Mouse (Mus musculus) mature B cell (primary cell): ENCODE measurements around the gene Gse1.

ENCODE experiments used
- in situ Hi-C: fragments of 300-500 bp; cut with MboI; formaldehyde crosslinking; loops from 2 replicates; pipeline ENCODE4 v1.14.3; 2019

Gse1 gene

DNA sequence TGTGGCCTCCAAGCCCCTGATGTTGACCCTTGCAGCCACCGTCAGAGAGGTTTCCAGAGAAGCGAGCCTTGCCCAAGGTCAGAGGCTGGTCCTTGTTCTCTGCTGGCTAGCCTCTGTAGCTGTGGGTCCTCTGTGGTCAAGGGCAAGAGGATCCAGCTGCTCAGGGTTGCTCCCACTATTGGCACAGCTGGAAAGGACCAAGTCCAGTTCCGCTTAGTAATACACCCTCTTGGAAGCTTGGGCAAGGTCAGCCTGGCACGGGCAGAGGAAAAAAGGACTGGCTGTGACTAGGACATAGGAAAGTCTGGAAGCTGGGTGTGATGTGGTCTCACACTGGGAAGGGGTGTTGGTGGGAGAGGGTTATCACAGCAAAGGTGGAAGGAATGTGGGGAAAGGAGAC is 220.9 kb downstream of the Gse1 start:
- in situ Hi-C loops, result no loop called here

DNA sequence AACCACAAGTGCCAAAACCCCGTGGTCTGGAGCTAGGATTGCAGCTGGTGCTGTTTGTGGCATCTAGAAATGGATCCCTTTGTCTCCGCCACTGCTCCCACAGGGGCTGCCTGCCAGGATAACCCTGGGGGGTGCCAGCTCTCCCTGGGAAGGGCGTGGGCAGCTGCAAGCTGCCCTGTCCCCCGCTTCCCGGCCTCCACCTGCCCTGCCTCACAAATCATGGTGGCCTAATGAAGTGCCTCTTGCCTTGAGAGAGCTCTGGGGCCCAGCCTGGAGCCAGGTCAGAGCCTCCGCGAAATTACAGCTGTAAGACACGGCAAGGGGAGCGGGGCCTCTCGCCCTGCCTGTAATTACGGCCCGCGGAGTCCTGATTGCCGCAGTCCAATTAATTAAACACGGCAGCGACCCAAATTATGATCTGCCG is 221.4 kb downstream of the Gse1 start:
- in situ Hi-C loops, result no loop called here

DNA sequence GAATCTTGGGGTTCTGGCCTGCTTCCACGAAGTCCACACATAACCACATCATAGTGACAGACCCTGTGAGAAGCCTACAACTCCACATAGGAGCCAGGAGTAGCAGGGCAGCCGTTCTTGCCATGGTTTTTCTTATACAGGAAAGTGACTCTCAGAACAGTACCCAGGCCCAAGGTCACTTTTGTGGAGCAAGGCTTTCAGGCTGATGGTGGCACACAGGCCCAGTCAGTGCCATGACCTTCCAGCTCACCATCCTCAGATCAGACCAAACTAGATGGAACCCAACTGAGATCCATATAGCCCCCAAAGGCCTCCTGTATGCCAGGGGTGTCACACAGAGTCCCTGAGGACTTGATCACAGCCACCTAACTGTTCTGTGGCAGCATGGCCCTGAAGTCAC is 223.9 kb downstream of the Gse1 start:
- in situ Hi-C loops, result no loop called here

DNA sequence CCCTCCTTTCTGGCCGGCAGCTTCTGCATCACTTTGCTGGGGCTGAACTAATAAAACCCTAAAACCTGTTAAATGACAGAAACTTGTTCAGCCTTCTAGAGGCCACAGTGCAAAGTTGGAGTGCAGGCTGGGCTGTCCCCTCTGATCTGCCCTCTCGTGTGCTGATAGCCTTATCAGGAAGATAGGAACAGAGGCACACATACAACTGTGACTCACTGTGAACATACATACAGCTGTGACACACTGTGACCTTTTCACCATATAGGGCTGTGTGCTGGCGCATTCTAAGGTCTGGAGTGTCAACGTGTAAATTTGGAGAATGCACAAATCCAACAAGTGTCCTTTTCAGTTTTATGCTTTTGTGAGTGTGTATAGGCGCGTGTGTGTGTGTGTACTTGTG is 226.1 kb downstream of the Gse1 start:
- in situ Hi-C loops, result no loop called here

DNA sequence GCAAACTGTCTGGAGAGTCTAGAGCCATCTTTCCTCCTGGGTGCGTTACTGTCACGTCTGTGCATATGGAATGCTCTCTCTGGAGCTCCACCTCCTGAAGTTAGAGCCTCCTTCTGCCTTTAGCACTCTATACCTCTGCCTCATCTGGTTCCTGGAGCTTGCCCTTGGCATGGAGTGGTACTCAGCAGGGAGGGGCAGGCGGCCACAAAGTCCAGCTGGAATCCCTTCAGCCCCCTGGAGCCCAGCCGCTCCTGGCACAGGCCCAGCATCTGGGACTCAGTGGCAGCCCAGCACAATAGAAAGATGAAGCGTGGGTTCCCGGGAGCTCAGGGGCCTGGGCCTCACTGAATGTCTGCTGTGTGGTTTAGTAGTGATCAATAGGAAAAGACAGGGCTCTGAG is 232.1 kb downstream of the Gse1 start:
- in situ Hi-C loops, result no loop called here

DNA sequence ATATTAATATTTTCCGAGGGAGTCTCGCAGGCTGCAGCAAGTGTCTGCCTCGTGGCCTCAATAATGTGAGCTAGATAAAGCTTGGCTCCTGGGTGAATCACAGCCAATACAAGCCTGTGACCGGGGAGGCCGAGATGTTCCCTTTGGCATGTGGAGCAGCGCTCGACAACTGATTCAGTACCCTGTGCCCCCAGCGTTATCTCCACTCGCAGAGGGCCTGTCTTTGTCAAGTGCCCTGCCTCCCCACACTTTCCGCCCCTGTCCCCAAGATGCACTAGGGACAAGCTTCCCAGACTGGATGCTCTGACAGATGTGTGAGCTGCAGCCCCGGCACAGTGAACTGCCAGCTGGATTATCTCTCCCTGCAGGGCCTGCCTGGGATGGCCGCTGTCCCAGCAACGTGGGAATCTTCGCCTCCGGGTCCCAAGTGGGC is 233.9 kb downstream of the Gse1 start:
- in situ Hi-C loops, result no loop called here

DNA sequence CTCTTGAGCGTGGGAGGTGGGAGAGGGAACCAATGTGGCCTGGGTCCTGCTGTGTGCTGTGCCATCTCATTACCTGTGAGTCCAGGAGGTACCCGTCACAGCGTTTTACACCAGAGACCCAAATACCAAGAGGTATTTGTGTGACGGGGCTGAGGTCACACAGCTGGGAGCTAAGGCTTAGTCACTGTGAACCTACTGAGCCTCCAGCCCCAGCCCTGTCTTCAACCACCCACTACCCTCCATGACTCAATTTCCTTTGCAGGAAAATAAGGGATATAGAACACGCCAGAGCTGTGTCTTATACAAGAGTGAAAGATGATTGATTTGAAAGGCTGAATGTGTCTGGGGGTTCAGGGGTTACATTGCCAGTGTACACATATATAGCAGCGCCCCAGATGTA is 234.4 kb downstream of the Gse1 start:
- in situ Hi-C loops, result no loop called here

DNA sequence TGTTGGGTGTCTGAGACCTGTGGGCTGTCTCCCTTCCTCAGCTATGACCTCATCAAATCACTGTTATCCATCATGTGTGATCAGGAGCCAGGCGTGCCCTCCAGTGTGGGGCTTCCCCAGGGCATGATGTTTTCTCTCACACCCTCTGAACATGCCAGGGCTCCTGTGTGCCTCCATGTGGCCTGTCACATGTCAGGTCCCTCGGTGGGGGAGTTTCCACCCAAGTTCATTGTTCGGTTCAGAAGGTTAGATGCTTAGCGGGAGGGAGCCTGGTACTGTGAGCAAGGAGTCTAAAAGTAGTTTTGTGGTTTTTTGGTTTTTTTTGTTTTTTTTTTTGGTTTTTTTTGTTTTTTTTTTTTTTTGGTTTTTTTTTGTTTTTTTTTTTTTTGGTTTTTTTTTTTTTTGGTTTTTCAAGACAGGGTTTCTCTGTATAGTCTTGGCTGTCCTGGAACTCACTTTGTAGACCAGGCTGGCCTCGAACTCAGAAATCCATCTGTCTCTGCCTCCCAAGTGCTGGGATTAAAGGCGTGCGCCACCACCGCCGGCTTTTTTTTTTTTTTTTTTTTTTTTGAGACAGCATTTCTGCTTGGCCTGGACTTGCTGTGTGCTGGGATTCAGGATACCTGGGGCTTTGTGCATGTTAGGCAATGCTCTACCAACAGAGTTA is 235.8 kb downstream of the Gse1 start:
- in situ Hi-C loops, result no loop called here

DNA sequence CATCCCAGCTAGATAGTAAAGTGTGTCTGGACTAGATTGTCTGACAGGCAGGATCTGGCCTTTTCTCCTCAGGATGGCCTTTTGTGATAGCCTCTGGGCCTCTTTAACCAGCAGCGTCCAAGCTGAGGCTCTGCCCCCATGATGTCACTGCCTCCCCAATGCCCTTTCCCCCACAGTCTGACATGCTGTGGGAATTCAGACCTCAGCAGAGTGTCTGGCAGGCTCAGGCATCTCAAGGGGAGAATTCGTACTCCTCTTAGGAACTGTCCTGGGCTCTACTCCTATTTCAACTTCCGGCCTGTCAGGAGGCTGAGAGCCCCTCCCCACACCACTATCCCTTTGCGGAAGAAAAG is 236.3 kb downstream of the Gse1 start:
- in situ Hi-C loops, result no loop called here

DNA sequence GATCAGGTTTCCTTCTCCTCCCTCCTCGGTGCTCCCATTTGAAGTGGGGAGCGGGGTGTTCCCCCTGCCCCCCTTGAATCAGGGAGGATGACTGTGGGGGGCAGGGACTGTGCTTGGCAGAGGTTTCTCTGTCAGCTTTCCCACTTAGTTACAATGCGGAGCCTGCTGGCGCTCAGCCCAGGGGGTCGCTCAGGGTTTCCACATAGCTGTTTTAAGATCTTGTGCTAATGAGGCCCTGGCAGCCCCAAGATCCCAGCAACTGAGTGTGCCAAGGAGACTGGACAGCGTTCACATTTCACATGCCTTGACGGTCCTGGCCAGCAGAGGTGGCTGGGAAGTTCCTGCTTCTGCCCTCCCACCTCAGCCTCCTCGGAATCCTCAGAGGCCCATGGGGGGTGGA is 237.5 kb downstream of the Gse1 start:
- in situ Hi-C loops, result no loop called here

DNA sequence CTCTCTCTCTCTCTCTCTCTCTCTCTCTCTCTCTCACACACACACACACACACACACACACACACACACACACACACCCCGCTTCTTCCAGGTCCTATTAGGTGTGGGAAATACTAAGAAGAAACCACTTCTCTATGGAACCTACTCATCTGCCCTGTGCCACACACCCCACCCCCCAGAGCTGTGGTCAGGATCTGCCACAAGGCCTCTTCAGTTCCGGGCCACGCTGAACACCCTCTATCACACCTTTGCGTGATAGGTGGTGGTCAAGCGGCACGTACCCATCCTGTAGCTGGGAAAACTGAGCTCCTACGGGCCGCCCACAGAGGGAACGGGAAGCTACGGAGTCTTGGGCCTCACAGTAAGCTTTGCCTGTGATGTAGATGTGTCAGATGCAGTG is 238.0 kb downstream of the Gse1 start:
- in situ Hi-C loops, result no loop called here

DNA sequence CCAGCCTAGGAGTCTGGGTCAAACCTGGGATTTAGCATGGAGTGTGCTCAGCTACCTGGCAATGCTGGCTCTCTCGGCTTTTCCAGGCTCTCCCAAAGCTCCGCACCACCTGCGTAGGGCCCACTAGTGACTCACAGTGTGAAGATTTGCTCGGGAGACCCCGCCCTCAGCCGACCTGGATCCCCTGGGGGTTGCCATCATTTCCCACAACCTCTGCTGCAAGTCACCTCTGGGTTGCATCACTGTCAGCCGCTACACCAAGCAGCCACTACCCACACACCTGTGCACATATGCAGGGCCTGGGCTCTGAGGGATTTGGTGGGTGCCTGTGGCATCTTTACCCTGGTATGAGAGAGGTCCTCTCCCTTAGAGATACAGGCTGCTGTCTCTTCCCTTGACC is 239.3 kb downstream of the Gse1 start:
- in situ Hi-C loops, result no loop called here

DNA sequence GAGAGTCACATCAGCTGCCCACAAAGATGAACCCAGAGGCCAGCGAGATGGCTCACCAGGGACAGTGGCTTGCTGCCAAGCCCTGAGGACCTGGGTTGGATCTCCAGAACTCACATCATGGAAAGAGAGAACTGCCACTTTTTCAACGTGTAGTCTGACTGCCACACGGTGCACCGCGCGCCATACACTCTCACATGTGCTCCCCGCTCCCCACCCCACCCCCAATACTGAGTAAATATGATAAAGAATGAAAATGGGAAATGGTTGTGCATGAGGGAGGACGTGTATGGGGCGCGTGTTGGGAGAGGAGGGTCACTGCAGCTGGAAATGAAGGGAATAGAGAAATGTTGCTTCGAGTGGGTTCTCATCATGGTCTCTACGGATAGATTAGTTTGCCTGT is 241.9 kb downstream of the Gse1 start:
- in situ Hi-C loops, result no loop called here

DNA sequence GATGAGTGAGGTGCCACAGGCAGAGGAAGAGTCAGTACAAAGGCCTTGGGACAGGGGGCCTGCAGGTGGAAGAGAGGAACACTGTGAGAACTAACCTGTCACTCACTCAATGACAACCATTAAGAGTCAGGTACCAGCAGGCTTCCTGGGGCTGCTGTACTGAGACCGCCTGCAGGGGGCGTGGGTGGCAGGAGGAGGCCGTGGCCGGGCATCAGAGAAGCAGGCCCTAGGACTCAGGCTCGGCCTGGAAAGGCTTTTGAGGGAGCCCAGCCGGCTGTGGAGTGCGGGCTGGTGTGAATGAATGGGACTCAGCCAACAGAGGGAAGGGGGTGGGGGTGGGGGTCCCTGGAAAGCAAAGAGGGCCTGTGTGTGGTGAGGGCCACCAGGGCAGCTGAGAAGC is 242.9 kb downstream of the Gse1 start:
- in situ Hi-C loops, result no loop called here

DNA sequence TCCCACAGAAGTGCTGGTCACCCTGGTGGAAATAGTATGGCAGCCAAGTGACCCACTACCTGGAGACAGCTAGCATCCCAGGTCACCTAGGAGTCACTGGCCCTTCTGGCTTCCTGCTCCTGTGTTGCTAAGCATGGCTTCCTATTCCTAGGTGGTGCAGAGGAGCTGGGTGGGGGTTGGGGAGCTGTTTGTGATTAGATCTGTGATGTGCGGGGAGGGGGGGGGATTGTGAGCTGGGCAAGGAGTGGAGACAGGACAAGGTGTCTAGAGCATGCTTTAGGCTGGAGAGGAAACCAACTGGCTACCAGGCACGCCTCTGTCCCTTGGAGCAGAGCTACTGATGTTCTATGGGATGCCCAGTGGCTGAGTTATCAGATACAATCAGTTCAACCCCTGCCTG is 243.5 kb downstream of the Gse1 start:
- in situ Hi-C loops, result no loop called here

DNA sequence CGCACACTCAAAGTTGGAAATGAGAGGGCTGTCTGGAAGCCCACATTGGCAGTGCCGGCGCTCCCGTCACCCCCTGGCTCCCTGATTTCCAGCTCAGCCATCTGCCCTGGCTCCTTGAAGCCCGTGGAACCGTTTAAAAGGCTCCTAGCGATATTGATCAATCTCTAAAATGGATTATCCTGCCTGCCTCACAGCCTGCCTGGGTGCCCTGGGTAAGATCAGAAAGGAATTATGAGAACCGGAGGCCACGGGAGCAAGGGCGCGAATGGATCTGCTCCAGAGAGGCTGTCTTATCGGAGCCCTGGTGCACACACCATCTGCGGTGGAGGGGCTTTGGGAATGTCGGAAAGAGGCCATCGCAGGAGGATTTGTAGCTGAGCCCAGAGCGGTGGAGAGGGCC is 244.0 kb downstream of the Gse1 start:
- in situ Hi-C loops, result no loop called here

DNA sequence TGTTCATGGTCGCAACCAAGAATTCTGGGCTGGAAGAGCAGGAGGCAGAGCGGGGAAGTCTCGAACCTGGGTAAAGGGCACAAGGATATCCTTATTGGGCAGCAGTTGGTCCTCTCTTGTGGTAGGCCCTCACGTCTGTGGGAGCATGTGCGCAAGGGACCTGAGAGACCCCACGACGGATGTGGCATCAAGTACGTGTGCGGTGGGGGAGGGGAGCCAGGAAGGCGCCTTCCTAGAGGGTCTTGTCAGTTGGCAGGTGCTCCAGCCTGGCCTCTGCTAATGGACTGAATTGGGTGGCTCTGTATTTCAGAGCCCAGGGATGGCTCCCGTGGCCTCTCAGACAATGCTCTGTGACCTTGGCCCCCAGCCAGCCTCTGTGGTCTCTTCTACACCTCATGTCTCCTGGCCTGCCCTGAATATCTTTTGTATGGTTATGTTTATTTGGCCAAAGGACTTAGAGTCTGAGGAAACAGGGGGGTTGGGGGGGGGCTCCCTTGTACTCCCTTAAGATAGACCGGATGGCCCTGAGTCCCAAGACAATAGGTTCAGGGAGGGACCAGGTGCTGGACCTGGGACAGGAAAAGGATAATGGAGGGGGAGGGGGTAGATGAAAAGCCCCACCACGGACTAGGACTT is 245.6 kb downstream of the Gse1 start:
- in situ Hi-C loops, result no loop called here

DNA sequence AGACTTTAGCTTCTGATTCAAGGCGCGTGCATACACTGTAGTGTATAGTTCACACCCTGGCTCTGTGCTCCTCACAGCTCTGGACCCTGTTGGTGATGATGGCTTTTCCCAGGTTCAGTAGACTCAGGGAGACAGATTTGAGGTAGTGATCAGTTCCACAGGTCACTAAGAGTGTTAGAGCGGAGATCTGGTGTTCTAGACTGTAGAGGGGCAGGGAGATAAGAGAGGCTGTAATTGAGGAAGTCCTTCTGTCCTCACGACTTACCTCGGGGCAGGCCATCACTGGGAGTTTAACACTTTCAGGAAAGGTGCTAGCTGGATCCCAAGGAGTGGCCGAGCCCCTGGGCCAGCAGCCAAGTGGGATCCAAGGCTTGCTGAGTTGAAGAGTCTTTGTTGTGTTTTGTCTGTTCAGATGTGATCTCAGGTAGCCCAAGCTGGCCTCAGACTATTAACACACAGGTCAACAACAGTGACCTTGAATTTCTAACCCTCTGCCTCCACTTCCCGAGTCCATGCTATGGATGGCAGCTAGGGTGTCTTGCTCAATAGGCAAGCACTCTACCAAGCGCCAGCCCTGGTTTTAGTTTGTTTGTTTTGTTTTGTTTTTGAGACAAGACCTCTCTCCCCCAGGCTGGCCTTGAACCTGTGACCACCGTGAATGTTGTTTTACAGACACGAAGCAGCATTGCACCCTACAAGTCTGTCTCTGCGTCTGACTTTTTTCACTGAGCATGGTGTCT is 246.4 kb downstream of the Gse1 start:
- in situ Hi-C loops, result no loop called here

DNA sequence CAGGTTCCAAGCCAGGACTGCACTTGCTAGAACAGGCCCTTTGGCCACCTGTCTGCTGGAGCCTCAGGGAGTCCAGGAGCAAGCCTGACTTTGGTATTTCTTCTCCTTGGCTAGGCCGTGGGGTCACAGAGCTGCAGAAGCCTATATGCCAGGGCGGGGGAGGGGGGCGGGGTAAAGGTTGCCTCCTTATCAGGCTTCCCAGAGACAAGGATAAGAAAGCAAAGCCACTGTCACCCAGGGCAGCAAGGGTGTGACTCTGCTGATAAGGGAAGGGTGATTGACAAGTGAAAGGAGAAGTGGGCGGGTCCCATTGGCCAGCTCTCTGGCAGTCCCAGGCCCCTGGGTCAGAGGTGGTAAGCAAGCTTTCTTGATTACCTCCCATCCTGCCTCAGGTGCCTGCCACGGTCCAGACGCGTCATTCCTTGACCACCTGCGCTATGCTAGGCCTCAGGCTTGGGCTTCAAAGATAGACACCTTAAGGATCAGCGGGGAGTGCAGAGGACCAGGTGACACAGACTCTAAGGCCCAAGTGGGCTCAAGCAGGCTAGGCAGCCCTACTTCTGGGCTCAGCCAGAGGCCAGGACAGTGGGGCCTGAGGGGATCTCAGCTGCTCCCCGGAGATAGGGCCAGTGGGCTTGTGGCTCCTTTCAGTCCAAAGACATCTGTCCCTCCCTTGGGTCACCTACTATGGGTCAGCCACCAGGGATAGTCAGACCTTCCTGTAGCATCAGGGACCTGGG is 247.4 kb downstream of the Gse1 start:
- in situ Hi-C loops, result no loop called here

DNA sequence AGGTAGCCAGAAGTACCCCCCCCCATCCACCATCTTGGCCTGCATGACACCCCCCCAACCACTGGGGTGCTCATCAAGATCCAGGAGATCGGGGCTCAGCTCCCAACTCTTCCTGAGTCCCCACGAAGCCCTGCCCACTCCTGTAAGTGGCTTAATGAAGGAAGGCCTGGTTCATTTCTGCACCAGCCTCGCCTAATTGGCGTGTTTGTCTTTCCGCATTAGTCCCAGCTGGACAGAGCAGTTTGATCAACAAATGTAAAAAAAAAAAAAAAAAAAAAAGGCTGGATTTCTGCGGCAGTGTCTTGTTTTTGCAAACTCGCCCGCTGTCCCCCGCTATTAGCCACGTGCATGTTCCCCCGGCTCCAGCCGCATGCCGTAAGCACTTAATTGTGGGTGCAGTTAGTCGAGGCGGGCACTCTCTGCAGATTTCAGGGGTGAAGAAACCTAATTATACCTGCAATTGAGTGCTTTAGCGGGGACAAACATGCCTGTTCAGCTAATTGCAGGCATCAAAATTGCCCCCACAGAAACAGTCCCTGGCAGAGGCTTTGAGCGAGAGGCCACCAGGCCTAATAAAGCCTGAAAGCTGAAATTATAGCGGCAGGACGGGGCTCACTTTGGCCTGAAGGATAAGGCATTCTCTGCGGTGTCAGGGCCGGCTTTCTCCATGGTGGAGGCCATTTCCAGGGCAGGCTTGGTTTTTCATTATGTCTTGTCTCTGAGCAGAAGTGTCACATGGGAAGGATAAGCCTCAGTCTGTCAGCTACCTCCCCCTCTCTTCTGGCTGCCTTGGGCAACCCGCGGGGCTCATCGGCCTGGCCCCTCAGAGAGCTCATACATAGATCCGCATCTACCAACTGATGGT is 248.7 kb downstream of the Gse1 start:
- in situ Hi-C loops, result no loop called here

DNA sequence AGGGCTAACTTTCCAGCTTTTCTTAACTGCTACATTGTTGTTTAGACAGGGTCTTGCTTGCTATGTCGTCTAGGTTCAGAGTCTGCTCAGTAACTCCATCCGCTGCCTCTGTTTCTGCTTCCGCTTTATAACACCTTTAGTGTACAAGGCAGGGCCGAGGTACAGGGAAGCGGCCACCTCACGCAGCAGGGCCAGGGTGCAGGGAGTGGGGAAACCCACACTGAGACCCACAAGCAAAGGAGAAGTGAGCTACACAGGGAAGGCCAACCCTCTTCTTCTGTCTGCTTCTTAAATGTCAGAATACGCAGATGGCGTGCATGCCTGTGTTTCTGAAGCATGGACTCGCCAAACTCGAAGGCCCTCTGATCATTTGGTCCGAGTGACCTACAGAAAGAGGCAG is 250.5 kb downstream of the Gse1 start:
- in situ Hi-C loops, result no loop called here

DNA sequence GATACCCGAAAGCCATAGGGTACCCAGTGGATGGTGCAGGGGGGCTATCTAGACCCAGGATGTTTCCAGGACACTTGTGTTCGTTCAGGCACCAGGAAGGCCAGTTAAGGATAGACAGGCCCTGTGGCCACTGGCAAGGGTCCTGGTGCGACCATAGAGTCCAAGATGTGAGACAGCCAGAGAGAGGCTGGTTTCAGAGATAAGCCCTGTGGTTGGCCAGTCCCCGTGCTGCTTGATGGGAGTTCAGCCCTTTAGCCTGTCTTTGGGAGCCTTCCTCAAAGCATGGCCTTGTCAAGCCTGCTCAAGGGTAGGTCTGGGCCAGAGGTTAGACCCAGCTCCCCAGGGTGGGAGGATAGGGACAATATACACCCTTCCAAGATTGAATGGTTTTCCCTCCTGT is 251.4 kb downstream of the Gse1 start:
- in situ Hi-C loops, result no loop called here
